Mouse (Mus musculus): ENCODE measurements around the gene Igsf6. TPM values are rescaled to one million over a fixed set of nuclear protein-coding genes. Genes with fewer than 3 reads are reported as not detected.

The Igsf6 gene
- polyA plus RNA-seq, 1 experiment from 2014 or later, result 0.50 TPM

GRCm38 (mm10) chr7:121084840-121085453 is 10.6 kb upstream of the Igsf6 start:
- WGBS, result 51% methylated on average over 8 of the region's 8 CpGs
- peak overlapping the region; percentile 36; the same call in 1 of the 2 replicates for H3K27ac ChIP-seq (ENCODE audit: poor library complexity, severe bottlenecking)

GRCm38 (mm10) chr7:121082949-121083513 is 8.7 kb upstream of the Igsf6 start:
- ATAC-seq (ENCODE audit: insufficient number of reproducible peaks, low FRiP score), result no peak
- Histone ChIP-seq H3K4me3 (no peak overlapping the region), H3K27me3 (replicated peaks) (no peaks in the 10 kb centered on the region), H3K36me3 (peaks cover 15% of the 10 kb centered on the region; the same call in 1 of the 2 replicates), H3K27ac (ENCODE audit: poor library complexity, severe bottlenecking) (no peak overlapping the region), H3K9ac (no peak overlapping the region), H3K9me3 (replicated peaks) (peaks cover 4% of the 10 kb centered on the region; the same call in 1 of the 2 replicates), H3K4me2 (no peak overlapping the region), H3K4me1 (replicated peaks) (peaks cover 25% of the 10 kb centered on the region)
- 76% methylated on average over 9 of the region's 9 CpGs for WGBS

More at GRCm38 (mm10) chr7:121084840-121085453, 10.6 kb upstream of the Igsf6 start:
- peak overlapping the region; percentile 6; the same call in 1 of the 2 replicates for H3K4me2 ChIP-seq
- H3K9me3 ChIP-seq (replicated peaks), result peaks cover 4% of the 10 kb centered on the region; the same call in 1 of the 2 replicates
- H3K4me3 ChIP-seq, result no peak overlapping the region
- peaks cover 25% of the 10 kb centered on the region for H3K4me1 ChIP-seq (replicated peaks)
- no peak overlapping the region for H3K9ac ChIP-seq
- H3K36me3 ChIP-seq, result peaks cover 6% of the 10 kb centered on the region; the same call in 1 of the 2 replicates
- no peaks in the 10 kb centered on the region for H3K27me3 ChIP-seq (replicated peaks)
- ATAC-seq (ENCODE audit: insufficient number of reproducible peaks, low FRiP score), result no peak

- H3K4me2 ChIP-seq, result no peak overlapping the region
- WGBS, result 77% methylated on average over 2 of the region's 2 CpGs
- H3K4me1 ChIP-seq (replicated peaks), result peaks cover 19% of the 10 kb centered on the region
- H3K27me3 ChIP-seq (replicated peaks), result no peaks in the 10 kb centered on the region; the same call in 1 of the 2 replicates
- H3K36me3 ChIP-seq, result peaks cover 23% of the 10 kb centered on the region
- no peak overlapping the region for H3K9ac ChIP-seq
- H3K9me3 ChIP-seq (replicated peaks), result peaks cover 4% of the 10 kb centered on the region; the same call in 1 of the 2 replicates
- no peak for ATAC-seq (ENCODE audit: insufficient number of reproducible peaks, low FRiP score)
- no peak overlapping the region for H3K27ac ChIP-seq (ENCODE audit: poor library complexity, severe bottlenecking)
- H3K4me3 ChIP-seq, result no peak overlapping the region
Observed at GRCm38 (mm10) chr7:121081816-121082215, 7.4 kb upstream of the Igsf6 start.

GRCm38 (mm10) chr7:121081350-121081749 is 7.0 kb upstream of the Igsf6 start, which contains the start of gene Otoa:
Otoa (plus strand) TSS chr7:121081650.
- whole genome bisulfite sequencing, result 91% methylated on average over 4 of the region's 4 CpGs
- Histone ChIP-seq H3K9me3 (replicated peaks) (peaks cover 4% of the 10 kb centered on the region; the same call in 1 of the 2 replicates), H3K27ac (ENCODE audit: poor library complexity, severe bottlenecking) (no peak within 1 kb of the TSS), H3K4me3 (no peak within 1 kb of the TSS), H3K9ac (no peak within 1 kb of the TSS), H3K4me1 (replicated peaks) (peaks cover 14% of the 10 kb centered on the region), H3K36me3 (peaks cover 26% of the 10 kb centered on the region), H3K4me2 (no peak within 1 kb of the TSS), H3K27me3 (replicated peaks) (no peaks in the 10 kb centered on the region; the same call in 1 of the 2 replicates)
- ATAC-seq (ENCODE audit: insufficient number of reproducible peaks, low FRiP score), result no peak

GRCm38 (mm10) chr7:121077829-121078228 is 3.5 kb upstream of the Igsf6 start:
- peaks cover 31% of the 10 kb centered on the region for H3K36me3 ChIP-seq
- 40% methylated on average over 5 of the region's 5 CpGs for WGBS

GRCm38 (mm10) chr7:121077311-121077710 is 2.9 kb upstream of the Igsf6 start:
- Histone ChIP-seq H3K9ac (no peak overlapping the region), H3K27ac (ENCODE audit: poor library complexity, severe bottlenecking) (no peak overlapping the region), H3K9me3 (replicated peaks) (peaks cover 4% of the 10 kb centered on the region; the same call in 1 of the 2 replicates), H3K4me3 (no peak overlapping the region), H3K4me2 (no peak overlapping the region), H3K27me3 (replicated peaks) (no peaks in the 10 kb centered on the region; the same call in 1 of the 2 replicates), H3K36me3 (peaks cover 31% of the 10 kb centered on the region), H3K4me1 (replicated peaks) (peaks cover 24% of the 10 kb centered on the region)
- ATAC-seq (ENCODE audit: insufficient number of reproducible peaks, low FRiP score), result no peak
- WGBS, result 90% methylated on average over 6 of the region's 6 CpGs

More at GRCm38 (mm10) chr7:121077829-121078228, 3.5 kb upstream of the Igsf6 start:
- ATAC-seq (ENCODE audit: insufficient number of reproducible peaks, low FRiP score), result no peak
- no peak overlapping the region for H3K4me3 ChIP-seq
- H3K4me1 ChIP-seq (replicated peaks), result peaks cover 24% of the 10 kb centered on the region
- no peak overlapping the region for H3K9ac ChIP-seq
- H3K27ac ChIP-seq (ENCODE audit: poor library complexity, severe bottlenecking), result no peak overlapping the region
- H3K4me2 ChIP-seq, result no peak overlapping the region
- peaks cover 4% of the 10 kb centered on the region; the same call in 1 of the 2 replicates for H3K9me3 ChIP-seq (replicated peaks)
- no peaks in the 10 kb centered on the region; the same call in 1 of the 2 replicates for H3K27me3 ChIP-seq (replicated peaks)

- Histone ChIP-seq H3K27ac (ENCODE audit: poor library complexity, severe bottlenecking) (peak overlapping the region; percentile 45), H3K9me3 (replicated peaks) (peaks cover 2% of the 10 kb centered on the region; the same call in 1 of the 2 replicates), H3K9ac (no peak overlapping the region), H3K27me3 (replicated peaks) (no peaks in the 10 kb centered on the region; the same call in 1 of the 2 replicates), H3K4me1 (replicated peaks) (peaks cover 24% of the 10 kb centered on the region), H3K4me3 (no peak overlapping the region), H3K36me3 (peaks cover 45% of the 10 kb centered on the region), H3K4me2 (no peak overlapping the region)
- WGBS, result 68% methylated on average over 5 of the region's 5 CpGs
- ATAC-seq (ENCODE audit: insufficient number of reproducible peaks, low FRiP score), result no peak
Observed at GRCm38 (mm10) chr7:121075416-121075815, 1.0 kb upstream of the Igsf6 start.

- Histone ChIP-seq H3K4me1 (replicated peaks) (peaks cover 24% of the 10 kb centered on the region), H3K27me3 (replicated peaks) (no peaks in the 10 kb centered on the region; the same call in 1 of the 2 replicates), H3K4me2 (no peak overlapping the region), H3K9ac (0 out of 2 replicates have a peak overlapping the region, but pooled peaks have one; percentile 9), H3K9me3 (replicated peaks) (no peaks in the 10 kb centered on the region), H3K4me3 (no peak overlapping the region), H3K36me3 (peaks cover 43% of the 10 kb centered on the region), H3K27ac (ENCODE audit: poor library complexity, severe bottlenecking) (peak overlapping the region; percentile 45)
- 0 out of 2 replicates have a peak, but pooled peaks have one; percentile 9 for ATAC-seq (ENCODE audit: insufficient number of reproducible peaks, low FRiP score)
- WGBS, result 43% methylated on average over 6 of the region's 6 CpGs
Observed at GRCm38 (mm10) chr7:121074801-121075400, 529 bp upstream of the Igsf6 start.

- no peak overlapping the region for H3K27ac ChIP-seq (ENCODE audit: poor library complexity, severe bottlenecking)
- no peaks in the 10 kb centered on the region for H3K9me3 ChIP-seq (replicated peaks)
- no peaks in the 10 kb centered on the region; the same call in 1 of the 2 replicates for H3K27me3 ChIP-seq (replicated peaks)
- no peak overlapping the region for H3K9ac ChIP-seq
- H3K36me3 ChIP-seq, result peaks cover 32% of the 10 kb centered on the region
- H3K4me1 ChIP-seq (replicated peaks), result peaks cover 24% of the 10 kb centered on the region
- no peak overlapping the region for H3K4me2 ChIP-seq
- H3K4me3 ChIP-seq, result no peak overlapping the region
- WGBS, result 80% methylated on average over 5 of the region's 5 CpGs
- ATAC-seq (ENCODE audit: insufficient number of reproducible peaks, low FRiP score), result no peak
Observed at GRCm38 (mm10) chr7:121072506-121072905, 1.9 kb downstream of the Igsf6 start.

- 87% methylated on average over 4 of the region's 4 CpGs for WGBS
Observed at GRCm38 (mm10) chr7:121071276-121071675, 3.1 kb downstream of the Igsf6 start.

GRCm38 (mm10) chr7:121064309-121064708 is 10.1 kb downstream of the Igsf6 start:
- WGBS, result 54% methylated on average over 4 of the region's 4 CpGs
- H3K27me3 ChIP-seq (replicated peaks), result no peaks in the 10 kb centered on the region
- no peak overlapping the region for H3K4me2 ChIP-seq
- no peak overlapping the region for H3K4me3 ChIP-seq
- peaks cover 13% of the 10 kb centered on the region for H3K36me3 ChIP-seq
- H3K9ac ChIP-seq, result no peak overlapping the region
- no peaks in the 10 kb centered on the region for H3K9me3 ChIP-seq (replicated peaks)
- no peak for ATAC-seq (ENCODE audit: insufficient number of reproducible peaks, low FRiP score)
- no peak overlapping the region for H3K27ac ChIP-seq (ENCODE audit: poor library complexity, severe bottlenecking)
- no peaks in the 10 kb centered on the region for H3K4me1 ChIP-seq (replicated peaks)

More at GRCm38 (mm10) chr7:121071276-121071675, 3.1 kb downstream of the Igsf6 start:
- Histone ChIP-seq H3K9me3 (replicated peaks) (no peaks in the 10 kb centered on the region), H3K9ac (no peak overlapping the region), H3K4me1 (replicated peaks) (peaks cover 24% of the 10 kb centered on the region), H3K4me2 (no peak overlapping the region), H3K4me3 (no peak overlapping the region), H3K27me3 (replicated peaks) (no peaks in the 10 kb centered on the region), H3K36me3 (peaks cover 27% of the 10 kb centered on the region), H3K27ac (ENCODE audit: poor library complexity, severe bottlenecking) (no peak overlapping the region)
- ATAC-seq (ENCODE audit: insufficient number of reproducible peaks, low FRiP score), result no peak

Data from heart, embryonic 12.5 days (tissue).